Mouse (Mus musculus) WW6 (cell line): ENCODE data around the gene Anxa4.

Source experiments
- DNase-seq: peaks from one replicate; pipeline ENCODE4 v3.0.0-alpha.2; 2013; ENCODE audit warnings: low read depth, low spot score

Gene Anxa4

DNA sequence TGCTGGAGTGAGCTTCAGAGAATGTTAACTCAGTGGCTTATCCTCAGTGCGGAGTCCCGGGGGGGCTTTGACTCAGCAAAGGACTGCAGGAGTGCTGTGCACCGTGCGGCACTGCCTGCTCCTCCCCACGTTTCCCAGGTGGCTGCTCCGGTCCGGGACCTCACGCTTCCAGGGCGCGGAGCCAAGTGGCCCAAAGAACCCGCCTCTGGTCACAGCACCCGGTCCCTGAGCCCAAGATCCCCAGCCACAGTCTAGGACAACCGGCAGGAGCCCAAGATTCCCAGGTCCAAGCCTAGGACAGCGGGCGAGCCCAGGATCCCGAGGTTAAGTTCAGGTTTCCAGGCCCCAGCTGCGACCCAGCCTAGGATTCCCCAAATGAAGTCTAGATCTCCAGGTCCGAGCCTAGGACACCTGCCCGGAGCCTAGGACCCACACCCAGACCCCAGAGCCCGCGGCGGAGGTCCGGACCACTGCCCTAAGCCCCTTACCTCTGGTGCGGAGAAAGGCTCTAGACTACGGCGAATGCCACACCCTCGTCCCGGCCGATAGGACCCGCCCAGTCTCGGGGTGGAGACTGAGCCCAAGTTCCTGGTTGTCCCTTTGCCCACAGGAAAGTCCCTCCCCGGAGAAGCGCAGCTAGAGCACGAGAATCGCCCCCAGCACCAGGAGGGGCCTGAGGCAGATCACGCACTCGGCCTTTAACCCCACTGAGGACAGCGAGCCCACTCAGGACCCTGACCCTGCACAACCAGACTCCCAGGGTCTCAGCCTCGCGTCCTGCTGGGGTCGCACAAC lies at the start of gene Anxa4:
TSS of gene Anxa4 (minus strand) at position 564 of the 795 bp plus-strand sequence.
- no peak for DNase-seq

DNA sequence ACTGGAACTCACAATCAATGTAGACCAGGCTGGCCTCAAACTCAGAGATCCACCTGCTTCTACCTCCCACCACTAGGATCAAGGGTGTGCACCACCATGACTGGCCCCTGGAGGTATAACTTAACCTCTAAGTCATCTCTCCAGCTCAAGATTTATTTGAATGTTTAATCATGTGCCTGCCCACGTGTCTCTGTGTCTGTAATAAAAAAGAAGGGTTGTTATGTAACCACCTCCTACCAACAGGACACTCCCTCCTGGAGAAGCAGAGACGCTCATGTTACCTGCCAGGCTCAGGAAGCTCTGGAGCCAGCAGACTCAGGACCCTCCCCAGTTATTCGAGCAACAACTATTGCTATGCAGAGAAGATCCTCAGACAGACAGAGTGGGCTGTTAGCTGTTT lies 48.6 kb upstream of the Anxa4 start:
- DNase-seq, result no peak

DNA sequence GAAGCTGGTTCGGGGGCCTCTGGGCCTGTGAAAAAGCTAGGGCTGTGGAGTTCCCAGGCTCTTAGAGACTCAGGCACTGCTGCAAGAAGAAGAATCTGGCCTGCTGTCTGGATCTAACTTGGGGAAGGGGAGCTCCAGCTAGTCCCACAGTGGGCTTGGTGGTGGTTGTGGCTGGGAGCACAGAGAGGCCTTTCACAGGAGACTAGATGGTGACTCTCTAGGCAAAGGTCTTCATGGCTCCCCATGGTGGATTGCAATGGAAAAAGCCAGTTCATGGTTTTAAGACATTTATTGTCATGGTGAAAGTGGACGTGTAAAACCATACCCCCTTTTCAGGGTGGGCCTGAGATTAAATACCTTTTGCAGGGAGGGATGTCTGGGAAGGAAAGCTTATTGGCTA lies 45.7 kb upstream of the Anxa4 start:
- no peak for DNase-seq

DNA sequence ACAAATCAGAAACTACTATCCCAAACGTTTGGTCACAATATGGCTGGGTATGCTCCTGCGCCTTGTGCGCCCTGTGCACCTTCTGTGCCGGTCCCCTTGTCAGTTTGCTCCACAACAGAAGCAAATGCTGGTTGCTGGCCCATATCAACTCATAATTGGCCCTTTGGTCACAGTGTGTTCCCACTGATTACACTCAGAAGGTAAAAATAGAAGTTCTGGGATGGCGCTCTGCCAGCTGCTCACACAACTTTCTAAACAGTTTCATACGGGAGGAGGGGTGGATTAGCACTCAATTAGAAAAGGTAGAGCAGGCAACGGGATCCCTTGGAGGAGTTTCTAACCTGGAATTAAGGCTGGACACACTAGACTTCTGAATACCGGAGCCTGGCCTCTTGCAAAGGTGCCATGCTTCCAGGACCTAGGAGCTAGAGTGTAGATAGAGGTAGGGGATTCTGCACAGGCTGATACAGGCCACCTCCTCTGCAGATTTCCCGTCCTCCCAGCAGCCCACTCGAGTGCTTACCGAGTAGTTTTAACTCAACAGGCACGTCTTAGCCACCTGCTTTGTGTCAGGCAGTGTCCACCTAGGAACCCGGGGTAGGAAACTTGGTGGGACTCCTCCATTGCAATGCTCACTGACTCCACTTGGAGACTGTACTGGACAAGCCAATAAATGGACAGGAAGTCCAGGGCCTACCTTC lies 39.6 kb upstream of the Anxa4 start:
- DNase-seq, result no peak

DNA sequence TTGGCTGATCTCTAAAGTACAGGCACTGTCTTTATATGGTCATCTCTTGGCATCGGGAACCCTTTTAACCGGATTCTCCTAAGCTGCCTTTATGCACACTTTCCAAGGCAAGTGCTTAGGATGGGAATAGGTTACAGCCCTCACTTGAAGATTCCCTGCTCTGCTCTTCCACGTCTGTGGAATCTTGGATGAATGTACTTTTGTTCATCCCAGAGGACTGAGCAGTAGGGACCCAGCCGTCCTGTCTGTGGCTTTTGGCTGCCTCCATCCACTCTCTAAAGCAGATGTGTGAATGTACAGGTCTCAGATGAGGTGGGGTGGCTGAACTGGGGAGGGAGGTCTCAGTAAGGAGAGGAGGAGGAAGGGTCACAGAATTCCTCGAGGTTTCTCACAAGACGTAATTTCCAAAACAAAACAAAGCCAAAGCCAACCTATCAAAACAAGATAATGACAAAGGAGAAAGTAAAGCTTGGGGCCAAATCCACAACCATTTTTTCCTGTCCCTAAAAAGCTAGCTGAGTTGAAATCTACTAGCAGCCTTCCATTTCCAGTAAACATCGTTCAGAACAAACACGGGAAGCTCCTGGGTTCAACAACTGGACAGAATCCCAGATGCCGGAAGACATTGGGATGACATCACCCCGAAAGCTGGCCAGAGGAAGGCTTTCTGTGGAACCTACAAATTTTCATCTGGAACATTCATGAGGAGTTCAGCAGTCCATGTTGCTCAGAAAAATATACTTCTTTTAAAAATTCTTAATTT lies 37.5 kb upstream of the Anxa4 start:
- DNase-seq, result no peak

DNA sequence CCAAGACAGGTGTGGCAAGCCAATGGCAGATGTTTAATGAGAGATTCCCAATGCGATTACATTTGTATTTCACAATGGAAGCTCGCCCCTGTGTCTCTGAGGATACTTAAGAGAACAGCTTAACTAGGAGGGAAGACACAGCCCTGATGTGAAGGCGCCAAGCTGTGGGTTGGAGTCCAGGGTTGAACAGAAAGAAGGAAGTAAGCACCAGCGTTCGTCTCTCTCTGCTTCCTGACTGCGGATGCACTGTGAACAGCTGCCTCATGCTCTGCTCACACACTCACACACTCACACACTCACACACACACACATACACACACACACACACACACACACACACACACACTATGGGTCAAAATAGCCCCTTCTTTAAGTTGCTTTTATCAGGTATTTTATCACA lies 36.4 kb upstream of the Anxa4 start:
- DNase-seq, result no peak

DNA sequence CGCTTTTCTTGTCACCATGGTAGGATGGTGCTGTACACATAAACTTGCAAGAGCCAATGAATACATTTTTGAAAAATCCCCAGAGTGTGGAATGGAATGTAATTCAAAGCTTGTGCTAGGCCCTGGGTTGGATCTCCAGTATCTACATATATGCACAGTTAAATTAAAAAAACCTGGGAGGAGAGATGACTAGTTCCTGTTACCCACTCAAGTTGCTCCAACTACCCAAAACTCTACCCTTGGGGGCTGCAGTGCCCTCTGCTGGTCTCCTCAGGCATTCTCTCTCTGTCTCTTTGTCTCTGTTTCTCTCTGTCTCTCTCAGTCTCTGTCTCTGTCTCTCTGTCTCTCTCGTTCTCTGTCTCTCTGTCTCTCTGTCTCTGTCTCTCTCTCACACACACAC lies 34.0 kb upstream of the Anxa4 start:
- DNase-seq, result no peak

DNA sequence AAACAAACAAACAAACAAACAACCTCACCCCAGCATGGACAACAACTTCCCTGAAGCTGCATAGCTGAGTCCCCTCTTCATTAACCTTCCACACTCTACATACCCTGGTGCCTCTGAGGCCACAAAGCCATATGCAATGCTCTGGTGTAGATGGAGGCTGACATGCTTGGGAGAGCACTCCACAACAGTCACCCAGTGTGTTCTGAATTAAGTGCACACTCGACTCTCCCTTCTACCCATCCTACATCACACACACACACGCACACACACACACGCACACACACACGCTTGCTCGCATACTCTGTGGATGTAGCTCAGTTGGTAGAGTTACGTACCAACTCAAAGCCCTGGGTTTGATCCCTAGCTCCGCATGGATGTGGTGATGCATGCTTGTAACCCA lies 31.0 kb upstream of the Anxa4 start:
- no peak for DNase-seq

DNA sequence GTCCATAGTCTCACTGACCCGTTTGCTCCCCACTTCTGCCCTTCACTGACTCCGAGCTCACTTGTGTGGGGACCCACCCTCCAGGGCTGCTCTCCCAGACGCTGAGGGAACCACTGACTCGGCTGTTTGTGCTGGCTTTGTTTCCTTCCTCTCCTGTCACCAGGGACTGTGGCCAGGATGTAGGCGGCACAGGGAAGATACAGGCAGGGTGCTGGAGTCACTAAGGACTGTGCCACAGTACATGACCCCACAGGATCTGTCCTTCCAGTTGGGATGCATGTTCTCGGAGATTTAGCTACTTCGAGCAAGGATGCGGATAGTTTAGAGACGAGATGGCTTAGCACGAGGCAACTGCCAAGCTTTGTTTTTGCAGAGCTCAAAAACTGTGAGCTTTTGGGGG lies 30.4 kb upstream of the Anxa4 start:
- DNase-seq, result no peak

DNA sequence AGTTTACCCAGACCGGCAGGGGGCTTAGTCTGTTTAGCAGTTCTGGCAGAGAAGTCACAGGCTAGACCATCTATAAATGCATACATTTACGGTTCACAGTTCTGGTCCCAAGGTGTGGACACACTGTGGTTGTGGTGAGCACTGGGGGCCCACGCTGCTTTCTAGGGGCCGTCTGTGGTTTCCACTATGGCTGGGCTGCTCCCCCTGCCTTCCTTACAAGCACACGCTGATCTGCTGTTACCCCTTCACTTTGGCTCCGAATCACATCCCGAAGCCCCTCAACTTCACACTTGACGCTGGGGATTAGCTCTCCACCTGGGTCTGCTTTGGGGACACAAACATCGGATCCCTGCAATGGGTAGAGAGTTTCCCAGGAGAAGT lies 29.7 kb upstream of the Anxa4 start:
- DNase-seq, result no peak

DNA sequence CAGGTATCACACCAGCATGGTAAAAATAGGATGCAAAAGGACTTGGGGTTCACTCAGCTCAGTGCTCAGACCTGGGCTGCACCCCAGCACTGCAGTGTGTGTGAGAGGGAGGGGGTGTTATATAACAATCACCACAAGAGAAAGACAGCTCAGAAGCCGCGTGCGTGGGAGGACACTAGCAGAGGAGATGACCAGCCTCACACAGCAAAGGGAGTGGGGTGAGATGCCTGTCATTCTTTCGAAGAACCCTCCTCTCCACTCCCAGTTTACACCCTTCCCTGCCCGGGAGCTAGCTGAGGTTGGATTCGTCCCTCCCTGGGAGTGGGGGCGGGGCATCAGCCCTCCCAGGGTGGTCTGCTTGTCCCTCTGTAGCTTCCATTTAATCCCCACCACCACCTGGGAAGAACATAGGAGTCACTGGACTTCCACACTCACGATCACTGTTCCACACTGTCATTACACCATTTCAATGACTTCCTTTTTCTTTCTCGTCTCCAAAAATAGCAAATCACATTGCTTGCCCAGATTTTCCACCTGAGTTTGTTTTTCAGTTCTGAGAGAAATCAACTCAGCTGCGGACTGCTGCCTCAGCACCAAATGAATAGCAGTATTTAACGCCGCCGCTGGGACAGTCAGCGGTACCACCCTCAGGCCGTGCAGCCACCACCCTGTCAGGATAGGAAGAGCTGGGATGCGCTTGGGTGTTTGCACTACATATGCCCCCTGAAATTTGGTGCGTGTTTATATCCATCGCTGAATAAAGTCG lies 29.1 kb upstream of the Anxa4 start:
- DNase-seq, result no peak

DNA sequence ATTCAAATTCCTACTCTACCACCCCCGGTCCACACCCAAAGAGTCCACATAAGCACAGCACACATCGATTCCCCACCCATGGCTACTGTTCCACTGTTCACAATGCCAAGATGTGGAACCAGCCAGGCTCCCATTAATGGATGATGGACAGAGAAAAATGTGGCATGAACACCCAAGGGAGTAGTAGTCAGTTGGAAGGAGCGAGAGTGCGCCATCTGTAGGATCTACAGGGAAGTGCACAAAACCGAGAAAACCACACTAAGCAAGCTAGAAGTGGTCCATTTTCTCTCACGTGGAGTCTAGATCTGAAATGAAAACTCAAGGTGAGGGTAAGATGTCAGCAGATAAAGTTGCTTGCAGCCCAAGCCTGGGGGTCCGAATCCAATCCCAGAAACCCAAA lies 27.3 kb upstream of the Anxa4 start:
- no peak for DNase-seq

DNA sequence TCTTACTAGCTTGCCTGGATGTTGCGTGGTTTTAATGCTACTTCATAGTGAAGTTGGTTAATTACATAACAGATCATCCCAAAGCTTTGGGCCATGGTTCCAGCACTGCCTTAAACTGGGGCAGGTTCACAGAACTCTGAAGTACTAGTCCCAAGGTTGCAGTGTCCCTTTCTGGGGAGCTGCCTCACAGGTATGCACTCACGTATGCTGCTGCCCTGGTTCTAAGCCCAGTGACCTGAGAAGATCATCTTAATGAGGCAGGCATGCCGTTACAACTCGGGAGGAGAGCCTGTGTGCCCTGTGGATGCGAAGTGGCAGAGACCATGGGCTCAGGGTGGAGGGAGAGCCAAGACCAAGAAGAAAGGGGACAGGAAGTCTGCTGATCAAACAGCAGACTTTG lies 26.5 kb upstream of the Anxa4 start:
- no peak for DNase-seq

DNA sequence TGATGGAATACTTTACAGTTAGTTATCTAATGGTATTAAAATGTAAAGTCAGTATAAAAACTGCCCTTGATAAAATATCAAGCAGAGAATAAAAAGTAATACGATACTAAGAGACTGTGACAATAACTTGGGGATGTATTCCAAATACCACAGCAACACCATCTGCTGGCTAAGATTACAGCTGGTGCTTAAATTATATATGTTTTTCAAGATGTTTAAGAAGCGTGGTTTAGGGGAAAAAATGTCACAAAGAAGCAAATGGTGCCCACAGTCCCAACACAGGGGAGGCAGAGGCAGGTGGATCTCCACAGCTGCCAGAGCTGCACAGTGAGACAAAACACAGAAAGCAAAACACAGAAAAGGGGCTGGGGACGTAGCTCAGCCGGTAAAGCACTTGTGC lies 25.5 kb upstream of the Anxa4 start:
- no peak for DNase-seq

DNA sequence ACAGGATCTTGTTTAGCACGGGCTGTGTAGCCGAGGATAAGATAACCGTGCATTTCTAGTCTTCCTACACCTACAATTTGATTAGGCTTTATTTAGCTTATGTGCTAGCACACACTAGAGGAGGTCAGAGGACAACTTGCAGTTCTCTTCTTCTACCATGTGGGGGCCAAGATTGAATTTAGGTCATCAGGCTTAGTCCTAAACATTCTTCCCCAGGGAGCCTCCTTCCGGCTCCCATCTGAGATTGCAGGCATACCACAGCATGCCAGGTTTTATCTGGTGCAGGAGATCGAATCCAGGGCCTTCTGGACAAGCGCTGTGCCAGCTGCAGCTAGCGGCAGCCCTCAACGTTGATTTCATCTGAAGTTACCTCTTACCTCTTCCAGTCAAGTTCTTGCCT lies 23.2 kb upstream of the Anxa4 start:
- DNase-seq, result no peak

DNA sequence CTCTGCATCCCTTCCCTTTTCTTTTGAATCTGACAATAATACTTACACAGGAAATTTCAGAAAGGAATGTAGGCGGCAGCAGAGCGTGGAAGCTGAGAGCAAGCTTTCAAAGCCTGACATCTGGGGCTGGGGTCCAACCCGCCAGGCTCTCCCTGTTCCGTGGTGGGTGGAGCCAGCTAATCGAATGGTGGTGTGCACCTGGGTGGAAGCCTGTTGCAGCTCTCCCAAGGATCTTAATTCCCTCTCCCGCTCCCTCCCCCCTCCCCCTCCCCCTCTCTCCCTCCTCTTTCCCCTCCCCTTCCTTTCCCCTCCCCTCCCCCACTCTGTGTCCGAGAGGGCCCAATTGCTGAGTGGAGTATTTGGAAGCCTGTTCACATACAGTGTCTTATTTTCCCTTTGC lies 22.1 kb upstream of the Anxa4 start:
- no peak for DNase-seq

DNA sequence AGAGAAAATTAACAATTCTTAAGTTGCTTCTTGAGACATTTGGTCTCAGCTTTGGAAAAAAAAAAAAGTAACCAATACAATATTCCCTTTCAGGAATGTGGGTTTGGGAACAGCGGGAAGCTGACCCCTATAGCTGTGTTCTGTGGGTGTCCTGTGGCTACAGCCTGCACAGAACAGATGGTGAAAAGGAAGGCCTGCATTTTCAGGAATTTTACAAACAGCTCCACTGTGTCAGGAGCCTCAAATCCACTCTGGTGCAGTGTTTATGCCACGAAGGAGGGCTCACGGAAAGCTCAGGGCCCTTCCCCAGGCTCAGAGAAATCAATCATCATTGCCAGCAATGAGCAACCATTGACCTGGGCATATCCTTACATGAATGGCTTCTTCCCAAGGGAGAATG lies 21.5 kb upstream of the Anxa4 start:
- no peak for DNase-seq

DNA sequence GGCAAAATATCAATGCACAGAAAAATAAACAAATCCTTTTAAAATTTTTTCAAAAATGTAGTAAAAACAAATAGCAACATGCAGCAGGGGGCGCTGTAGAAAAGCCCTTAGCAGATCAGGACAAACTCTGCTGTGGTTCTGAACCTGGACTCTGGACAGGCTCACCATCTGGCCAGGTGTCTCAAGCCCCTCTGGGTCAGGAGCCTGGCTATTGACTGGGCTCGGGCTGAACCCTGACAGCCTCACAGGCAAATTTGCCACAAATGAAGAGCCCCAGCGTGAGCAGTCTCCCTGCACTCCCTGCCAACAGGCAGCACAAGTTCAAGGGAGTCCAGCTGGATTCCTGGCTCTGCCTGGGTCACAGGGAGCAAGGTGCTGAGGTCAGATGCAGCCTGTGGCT lies 20.0 kb upstream of the Anxa4 start:
- DNase-seq, result no peak

DNA sequence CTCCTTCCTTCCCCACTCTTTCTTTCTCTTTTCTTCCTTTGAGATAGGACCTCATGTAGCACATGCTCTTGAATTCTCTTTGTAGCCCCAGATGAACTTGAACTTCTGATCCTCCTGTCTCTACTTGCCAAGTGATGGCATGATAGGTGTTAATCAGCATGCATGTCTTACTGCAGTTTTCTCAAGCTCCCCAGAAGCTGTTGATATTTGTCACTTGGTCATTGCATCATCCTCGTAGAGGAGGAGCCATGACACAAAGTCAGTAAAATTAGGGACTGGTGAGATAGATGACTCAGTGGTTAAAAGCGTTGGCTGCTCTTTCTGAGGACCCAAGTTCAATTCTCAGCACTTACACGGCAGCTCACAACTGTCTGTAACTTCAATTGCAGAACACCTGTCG lies 19.5 kb upstream of the Anxa4 start:
- no peak for DNase-seq

DNA sequence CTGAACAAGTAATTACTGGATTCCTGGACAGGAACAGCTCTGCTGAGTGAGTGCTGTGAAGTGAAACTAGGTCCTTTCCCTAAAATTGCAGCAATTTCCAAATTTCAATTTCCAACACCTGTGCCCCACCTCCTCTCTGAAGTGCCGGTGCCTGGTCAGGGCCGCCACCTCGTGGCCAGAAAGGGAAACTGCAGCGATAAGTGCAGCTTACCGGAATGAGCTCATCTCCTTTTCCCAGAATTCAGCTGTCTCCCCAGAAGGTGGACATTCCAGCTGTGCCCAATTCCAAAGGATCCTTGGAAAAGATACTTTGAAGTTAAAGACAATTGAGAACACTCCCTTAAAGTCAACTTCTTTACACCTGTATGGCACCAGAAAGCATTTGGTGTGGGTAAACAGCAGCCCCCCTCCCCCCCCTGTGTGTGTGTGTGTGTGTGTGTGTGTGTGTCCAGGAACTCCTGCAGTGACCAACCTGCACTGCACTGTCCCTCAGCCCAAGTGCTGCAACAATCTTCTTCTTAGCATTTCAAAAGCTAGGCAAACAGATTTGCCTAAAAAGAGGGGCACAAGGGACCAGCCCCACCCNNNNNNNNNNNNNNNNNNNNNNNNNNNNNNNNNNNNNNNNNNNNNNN lies 13.2 kb upstream of the Anxa4 start:
- DNase-seq, result no peak

DNA sequence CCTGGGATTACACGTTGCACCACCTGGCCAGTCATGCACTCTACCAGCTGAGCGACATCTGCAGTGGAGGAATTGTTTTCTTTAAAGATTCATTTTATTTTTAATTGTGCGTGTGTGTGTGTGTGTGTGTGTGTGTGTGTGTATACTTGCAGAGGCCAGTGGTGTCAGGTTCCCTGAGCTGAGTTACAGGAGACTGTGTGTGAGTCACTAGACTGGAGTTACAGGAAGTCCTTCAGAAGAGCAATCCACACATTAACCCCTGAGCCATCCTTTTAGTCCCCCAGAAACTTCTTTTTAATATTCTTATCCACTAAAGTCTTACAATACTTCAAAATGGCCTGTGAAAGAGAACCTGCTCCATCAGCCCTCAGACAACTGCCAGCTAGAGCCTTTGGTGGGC lies 11.3 kb upstream of the Anxa4 start:
- DNase-seq, result no peak

DNA sequence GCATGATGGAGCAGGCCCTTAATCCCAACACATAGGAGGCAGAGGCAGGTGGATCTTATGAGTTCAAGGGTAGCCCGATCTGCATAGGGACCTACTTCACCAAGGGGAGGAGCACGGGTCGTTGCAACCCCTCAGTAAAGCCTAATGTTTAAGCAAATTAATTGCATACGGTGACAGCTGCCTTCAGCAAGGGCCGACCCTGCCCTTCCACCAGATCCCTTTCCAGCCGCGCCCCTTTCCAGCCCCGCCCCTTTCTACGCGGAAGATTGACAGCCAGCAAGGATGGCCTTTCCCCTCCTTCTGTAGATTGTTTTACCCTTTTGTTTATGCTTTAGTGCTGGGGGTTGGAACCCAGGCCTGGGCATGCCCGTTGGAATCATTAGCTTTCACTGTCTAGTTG lies 8.0 kb upstream of the Anxa4 start:
- DNase-seq, result no peak
